Mouse (Mus musculus): ENCODE measurements around the gene Crybg1. TPM values are rescaled to one million over a fixed set of nuclear protein-coding genes. Genes with fewer than 3 reads are reported as not detected.

The Crybg1 gene
- total and polyA plus RNA-seq, 3 experiments, result 3.9 to 6.6 (median 5.2) TPM

DNA sequence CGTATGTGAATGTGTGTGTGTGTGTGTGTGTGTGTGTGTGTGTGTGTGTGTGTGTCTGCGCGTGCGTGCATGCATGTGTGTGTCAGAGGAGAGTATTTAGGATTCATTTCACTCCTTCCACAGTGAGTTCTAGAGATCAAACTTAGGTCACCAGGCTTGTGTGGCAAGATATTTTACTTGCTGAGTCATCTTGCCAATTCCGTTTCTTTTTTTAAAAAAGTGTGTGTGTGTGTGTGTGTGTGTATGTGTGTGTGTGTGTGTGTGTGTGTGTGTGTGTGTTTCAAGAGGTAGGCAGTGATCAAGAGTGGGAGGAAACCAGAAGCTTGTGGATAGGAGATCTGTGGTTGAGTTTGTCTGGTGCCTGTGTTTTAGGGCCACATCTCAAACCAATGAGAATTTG lies 27.5 kb upstream of the Crybg1 start (continued):
- TF ChIP-seq MEF2A (IDR thresholded peaks at IDR 0.05; ENCODE audit: borderline replicate concordance, low read depth, low read length) (peak; percentile 85), GABPA (IDR thresholded peaks at IDR 0.05; ENCODE audit: insufficient replicate concordance, low read depth, low read length) (no peak), MAFK (IDR thresholded peaks at IDR 0.05; ENCODE audit: insufficient replicate concordance, low read length) (peak; percentile 72; the same call in 1 of the 2 replicates), NRF1 (IDR thresholded peaks at IDR 0.05; ENCODE audit: low read depth, low read length) (peak; percentile 53; the same call in 1 of the 2 replicates)

DNA sequence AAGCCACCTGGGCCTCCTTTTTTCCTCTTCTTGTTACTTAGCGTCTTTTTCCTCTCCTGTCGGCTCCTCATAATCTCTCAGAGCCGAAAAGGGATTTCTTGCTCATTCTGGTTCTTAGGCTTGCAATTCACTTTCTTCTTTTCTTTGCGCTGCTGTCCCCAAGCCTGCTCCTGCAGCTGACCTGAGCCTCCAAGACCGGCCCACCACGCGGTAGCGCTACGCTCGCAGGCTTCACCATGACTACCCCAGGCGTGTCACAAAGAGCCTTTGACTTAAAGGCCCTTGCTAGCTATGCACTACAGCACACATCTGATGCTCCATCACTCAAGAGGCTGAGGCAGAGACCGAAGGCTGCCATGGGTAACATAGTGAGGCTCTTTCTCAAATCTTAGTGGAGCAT lies 21.5 kb upstream of the Crybg1 start:
- Histone ChIP-seq H3K27me3 (replicated peaks) (no peaks in the 10 kb centered on the region), H3K4me2 (ENCODE audit: insufficient read depth, low read depth, poor library complexity, severe bottlenecking) (no peak overlapping the region), H3K9me3 (replicated peaks; ENCODE audit: low read length) (no peaks in the 10 kb centered on the region), H3K4me3 (replicated peaks in 1 of 3; ENCODE audit: low read depth in 2 of 3, low read length in 2 of 3, poor library complexity in 1 of 3) (no peak overlapping the region), H3K9ac (ENCODE audit: insufficient read depth, low read depth) (no peak overlapping the region), H3K79me2 (replicated peaks; ENCODE audit: control insufficient read depth, extremely low read depth, insufficient read depth, poor library complexity, severe bottlenecking) (no peaks in the 10 kb centered on the region), H3K27ac (ENCODE audit: insufficient read depth, low read depth) (no peak overlapping the region), H3K4me1 (ENCODE audit: control insufficient read depth in 1 of 2, insufficient read depth in 2 of 2) (no peaks in the 10 kb centered on the region), H3K36me3 (replicated peaks in 1 of 2; ENCODE audit: control insufficient read depth in 1 of 2, insufficient read depth in 1 of 2, low read length in 1 of 2) (no peaks in the 10 kb centered on the region)
- in situ Hi-C loops (cut with MboI; ENCODE audit: low pct_ligation_motif_present, low pct_unique_long_range_greater_than_20kb, low sequenced_read_pairs), result no loop called here
- dilution Hi-C loops (cut with MboI; ENCODE audit: extremely low pct_ligation_motif_present, extremely low pct_unique_long_range_greater_than_20kb, low sequenced_read_pairs), result no loop called here
- TF ChIP-seq NRF1 (IDR thresholded peaks at IDR 0.05; ENCODE audit: low read depth, low read length), result no peak
- TF ChIP-seq MAX (IDR thresholded peaks at IDR 0.05; ENCODE audit: low read length), result no peak
- TF ChIP-seq EP300 (IDR thresholded peaks at IDR 0.05; ENCODE audit: low read length), result no peak
- no peak for TF ChIP-seq TCF12 (IDR thresholded peaks at IDR 0.05; ENCODE audit: low read depth, low read length)
- TF ChIP-seq CHD2 (IDR thresholded peaks at IDR 0.05; ENCODE audit: low read length), result no peak
- TF ChIP-seq HCFC1 (IDR thresholded peaks at IDR 0.05; ENCODE audit: low read depth, low read length), result no peak
- TF ChIP-seq MXI1 (IDR thresholded peaks at IDR 0.05; ENCODE audit: low read depth, low read length), result no peak
- no peak for TF ChIP-seq MAFK (IDR thresholded peaks at IDR 0.05; ENCODE audit: insufficient replicate concordance, low read length)
- no peak for TF ChIP-seq JUN (IDR thresholded peaks at IDR 0.05; ENCODE audit: insufficient read depth, low read depth, low read length)
- no peak for TF ChIP-seq RCOR1 (conservative IDR thresholded peaks at IDR 0.05; ENCODE audit: low read depth, low read length)
- TF ChIP-seq GABPA (IDR thresholded peaks at IDR 0.05; ENCODE audit: insufficient replicate concordance, low read depth, low read length), result no peak
- no peak for TF ChIP-seq ZKSCAN1 (IDR thresholded peaks at IDR 0.05; ENCODE audit: borderline replicate concordance, low read depth, low read length)
- no peak for TF ChIP-seq NELFE (IDR thresholded peaks at IDR 0.05; ENCODE audit: low read depth, low read length)
- no peak for TF ChIP-seq KAT2A (IDR thresholded peaks at IDR 0.05; ENCODE audit: insufficient replicate concordance, low read length)
- TF ChIP-seq E2F4 (IDR thresholded peaks at IDR 0.05; ENCODE audit: insufficient replicate concordance, low read depth, low read length), result no peak
- no peak for DNase-seq (ENCODE audit: extremely low read depth)

- dilution Hi-C loops (cut with MboI; ENCODE audit: extremely low pct_ligation_motif_present, extremely low pct_unique_long_range_greater_than_20kb, low sequenced_read_pairs), result no loop called here
- no peaks in the 10 kb centered on the region for H3K79me2 ChIP-seq (replicated peaks; ENCODE audit: control insufficient read depth, extremely low read depth, insufficient read depth, poor library complexity, severe bottlenecking)
- no peaks in the 10 kb centered on the region for H3K27me3 ChIP-seq (replicated peaks)
- DNase-seq (ENCODE audit: extremely low read depth), result no peak
- no peak for TF ChIP-seq RAD21 (IDR thresholded peaks at IDR 0.05; ENCODE audit: low read depth, low read length)
- TF ChIP-seq ELF1 (IDR thresholded peaks at IDR 0.05; ENCODE audit: low read depth, low read length), result no peak
- TF ChIP-seq MEF2A (IDR thresholded peaks at IDR 0.05; ENCODE audit: borderline replicate concordance, low read depth, low read length), result no peak
- no peak for TF ChIP-seq ZKSCAN1 (IDR thresholded peaks at IDR 0.05; ENCODE audit: borderline replicate concordance, low read depth, low read length)
- no peak for TF ChIP-seq ZC3H11A (IDR thresholded peaks at IDR 0.05; ENCODE audit: low read depth, low read length)
- no peak for TF ChIP-seq NRF1 (IDR thresholded peaks at IDR 0.05; ENCODE audit: low read depth, low read length)
- no peak for TF ChIP-seq SIN3A (IDR thresholded peaks at IDR 0.05; ENCODE audit: low read length)
- no peak for TF ChIP-seq MAX (IDR thresholded peaks at IDR 0.05; ENCODE audit: low read length)
- TF ChIP-seq JUND (conservative IDR thresholded peaks at IDR 0.05; ENCODE audit: low read depth, low read length), result no peak
- no peak for TF ChIP-seq GABPA (IDR thresholded peaks at IDR 0.05; ENCODE audit: insufficient replicate concordance, low read depth, low read length)
- no peak overlapping the region for H3K4me3 ChIP-seq (replicated peaks in 1 of 3; ENCODE audit: low read depth in 2 of 3, low read length in 2 of 3, poor library complexity in 1 of 3)
- in situ Hi-C loops (cut with MboI; ENCODE audit: low pct_ligation_motif_present, low pct_unique_long_range_greater_than_20kb, low sequenced_read_pairs), result no loop called here
- H3K27ac ChIP-seq (ENCODE audit: insufficient read depth, low read depth), result no peak overlapping the region
- H3K9ac ChIP-seq (ENCODE audit: insufficient read depth, low read depth), result no peak overlapping the region
- no peaks in the 10 kb centered on the region for H3K4me1 ChIP-seq (ENCODE audit: control insufficient read depth in 1 of 2, insufficient read depth in 2 of 2)
- H3K4me2 ChIP-seq (ENCODE audit: insufficient read depth, low read depth, poor library complexity, severe bottlenecking), result no peak overlapping the region
- no peaks in the 10 kb centered on the region for H3K9me3 ChIP-seq (replicated peaks; ENCODE audit: low read length)
- no peaks in the 10 kb centered on the region for H3K36me3 ChIP-seq (replicated peaks in 1 of 2; ENCODE audit: control insufficient read depth in 1 of 2, insufficient read depth in 1 of 2, low read length in 1 of 2)
Measured at GRCm38 (mm10) chr10:44167061-44167460, 18.4 kb upstream of the Crybg1 start.
